Mouse (Mus musculus) limb, embryonic 11.5 days (tissue): ENCODE measurements around the gene Arhgef2. TPM values are rescaled to one million over a fixed set of nuclear protein-coding genes. Genes with fewer than 3 reads are reported as not detected.
"Not testable (repeated sequence)": the region's sequence is repeated elsewhere in the genome, so short reads cannot be mapped to it uniquely, and the experiment has no call there.

Experiments used
- ATAC-seq: fragments of 200-750 bp; cut with Nextera tagmentation; 2 replicates; pipeline ENCODE4 v1.8.0; 2017; ENCODE audit warnings: low read depth; ENCODE audit not compliant: insufficient number of reproducible peaks, low FRiP score, low TSS enrichment
- DNase-seq: peaks from one replicate; pipeline ENCODE4 v3.0.0-alpha.2; 2015; ENCODE audit warnings: low spot score
- H3K27ac ChIP-seq: fragments of 300-500 bp; sonication (generic); replicated peaks from 2 replicates; pipeline ENCODE4 v1.5.1; 2014; ENCODE audit warnings: low read depth, mild to moderate bottlenecking, low read length
- H3K27me3 ChIP-seq: fragments of 300-500 bp; sonication (generic); 2 replicates; pipeline ENCODE4 v1.6.1; 2014; ENCODE audit warnings: mild to moderate bottlenecking, low read length, mixed read lengths; ENCODE audit not compliant: control insufficient read depth, insufficient read depth
- H3K36me3 ChIP-seq: fragments of 300-500 bp; sonication (generic); 2 replicates; pipeline ENCODE4 v1.6.1; 2014; ENCODE audit warnings: mild to moderate bottlenecking, low read length, moderate library complexity, mixed read lengths; ENCODE audit not compliant: control insufficient read depth, insufficient read depth
- H3K4me1 ChIP-seq: fragments of 300-500 bp; sonication (generic); 2 replicates; pipeline ENCODE4 v1.6.1; 2014; ENCODE audit warnings: low read length, mixed read lengths; ENCODE audit not compliant: control insufficient read depth, insufficient read depth
- H3K4me2 ChIP-seq: fragments of 300-500 bp; sonication (generic); 2 replicates; pipeline ENCODE4 v1.6.1; 2014; ENCODE audit warnings: low read depth, mild to moderate bottlenecking, moderate library complexity; ENCODE audit not compliant: severe bottlenecking
- H3K4me3 ChIP-seq: fragments of 300-500 bp; sonication (generic); 2 replicates; pipeline ENCODE4 v1.5.1; 2014; ENCODE audit warnings: low read depth, low read length
- H3K9ac ChIP-seq: fragments of 300-500 bp; sonication (generic); 2 replicates; pipeline ENCODE4 v1.6.1; 2014; ENCODE audit warnings: mild to moderate bottlenecking, low read length
- H3K9me3 ChIP-seq: fragments of 300-500 bp; sonication (generic); 2 replicates; pipeline ENCODE4 v1.6.1; 2016; ENCODE audit warnings: low read length; ENCODE audit not compliant: control insufficient read depth
- WGBS: fragments of 180-500 bp; shearing (Covaris S2); extraction: QIAGEN DNeasy Blood & Tissue Kit; methylation state at CpG from one replicate; pipeline ENCODE4 v1.1.7; 2014; 5-methylcytosine and 5-hydroxymethylcytosine counted together
- polyA plus RNA-seq: library from polyadenylated mRNA; unstranded; fragments of >200 nt; fragmentation: Nextera tagmentation; extraction: Ambion mirVana; gene quantifications from 2 replicates; pipeline ENCODE4 v1.2.1, GENCODE M21; 2014

Arhgef2 gene
- polyA plus RNA-seq, 1 experiment from 2014 or later: 134 TPM

GRCm38 (mm10) chr3:88568615-88569014, 37.2 kb upstream of the Arhgef2 start:
- no peaks in the 10 kb centered on the region for H3K27me3 ChIP-seq
- no peak overlapping the region for H3K27ac ChIP-seq
- no peak overlapping the region for H3K4me3 ChIP-seq
- ATAC-seq: no peak
- 97% methylated on average over 2 of the region's 2 CpGs for WGBS
- no peaks in the 10 kb centered on the region for H3K9me3 ChIP-seq
- no peak for DNase-seq
- H3K36me3 ChIP-seq: peaks cover 39% of the 10 kb centered on the region
- no peaks in the 10 kb centered on the region for H3K4me1 ChIP-seq
- H3K9ac ChIP-seq: no peak overlapping the region
- no peak overlapping the region for H3K4me2 ChIP-seq

DNA sequence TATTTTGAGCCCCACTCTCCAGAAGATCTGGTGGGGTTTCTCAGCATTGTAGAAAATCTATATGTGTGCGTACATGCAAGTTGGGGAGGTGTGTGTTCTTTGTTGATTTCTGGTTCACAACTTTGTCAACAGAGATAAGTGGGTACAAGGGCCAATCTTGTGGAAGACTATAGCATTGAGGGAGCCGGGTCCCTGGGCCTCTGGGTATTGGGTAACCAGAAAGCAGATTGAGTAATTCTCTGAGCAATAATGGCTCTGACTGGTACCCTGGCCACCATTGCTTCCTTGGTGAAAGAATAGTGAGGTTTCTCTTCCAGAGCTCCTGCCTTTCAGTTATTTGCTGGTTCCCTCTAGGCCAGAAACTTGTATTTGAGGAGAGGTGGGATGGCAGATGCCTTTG, 36.7 kb upstream of the Arhgef2 start:
- no peak overlapping the region for H3K9ac ChIP-seq
- H3K27ac ChIP-seq: no peak overlapping the region
- no peaks in the 10 kb centered on the region for H3K4me1 ChIP-seq
- DNase-seq (no peak), ATAC-seq (no peak)
- H3K27me3 ChIP-seq: no peaks in the 10 kb centered on the region
- H3K4me2 ChIP-seq: no peak overlapping the region
- H3K4me3 ChIP-seq: no peak overlapping the region
- H3K36me3 ChIP-seq: peaks cover 35% of the 10 kb centered on the region
- WGBS: 97% methylated on average over 2 of the region's 2 CpGs
- H3K9me3 ChIP-seq: no peaks in the 10 kb centered on the region

DNA sequence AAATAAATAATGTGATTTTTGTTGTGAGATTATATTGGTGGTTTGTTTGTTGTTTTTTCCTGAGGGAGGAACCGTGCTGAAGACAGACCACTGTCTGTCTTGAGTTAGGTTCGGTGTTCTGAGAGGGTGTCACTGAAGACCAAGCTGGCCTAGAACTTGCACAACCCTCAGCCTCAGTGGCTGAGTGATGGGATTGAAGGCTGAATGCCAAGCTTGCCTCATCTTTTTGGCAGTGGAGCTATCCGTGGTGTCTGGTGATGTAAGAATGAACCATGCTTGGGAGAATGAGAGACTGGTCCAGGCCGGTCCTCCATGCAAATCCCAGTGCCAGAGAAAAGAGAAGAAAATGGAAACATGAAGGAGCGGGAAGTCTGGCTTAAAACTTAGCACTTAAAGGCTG, 36.1 kb upstream of the Arhgef2 start:
- no peak overlapping the region for H3K9ac ChIP-seq
- H3K9me3 ChIP-seq: no peaks in the 10 kb centered on the region
- no peak overlapping the region for H3K4me3 ChIP-seq
- ATAC-seq (no peak), DNase-seq (no peak)
- no peaks in the 10 kb centered on the region for H3K4me1 ChIP-seq
- WGBS: 95% methylated on average over 5 of the region's 5 CpGs
- H3K4me2 ChIP-seq: no peak overlapping the region
- no peaks in the 10 kb centered on the region for H3K27me3 ChIP-seq
- peaks cover 31% of the 10 kb centered on the region for H3K36me3 ChIP-seq
- H3K27ac ChIP-seq: no peak overlapping the region

DNA sequence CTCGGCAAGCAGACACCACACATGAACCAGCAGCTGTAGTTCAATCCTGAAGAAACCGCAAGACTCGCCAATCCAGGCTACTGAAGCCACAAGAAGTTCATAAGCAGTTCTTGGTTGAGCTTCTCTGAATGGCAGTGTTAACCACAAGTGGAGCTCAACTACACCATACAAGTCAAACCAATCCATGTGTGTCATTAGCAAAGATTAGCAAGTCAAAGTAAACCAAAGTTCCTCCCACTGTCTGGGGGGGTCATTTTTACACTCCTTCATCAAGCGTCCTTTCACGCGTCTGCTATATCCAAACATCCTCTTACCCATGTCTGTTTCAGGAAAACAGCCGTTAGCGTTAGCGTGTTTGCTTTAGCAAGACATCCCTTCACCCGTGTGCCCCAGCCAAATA, 35.4 kb upstream of the Arhgef2 start:
- no peak overlapping the region for H3K4me2 ChIP-seq
- 95% methylated on average over 10 of the region's 10 CpGs for WGBS
- ATAC-seq (no peak), DNase-seq (no peak)
- H3K4me1 ChIP-seq: no peaks in the 10 kb centered on the region
- H3K27ac ChIP-seq: no peak overlapping the region
- H3K9ac ChIP-seq: no peak overlapping the region
- no peaks in the 10 kb centered on the region for H3K9me3 ChIP-seq
- H3K27me3 ChIP-seq: no peaks in the 10 kb centered on the region
- peaks cover 28% of the 10 kb centered on the region for H3K36me3 ChIP-seq
- no peak overlapping the region for H3K4me3 ChIP-seq

GRCm38 (mm10) chr3:88571856-88572255, 33.9 kb upstream of the Arhgef2 start:
- H3K27ac ChIP-seq: no peak overlapping the region
- no peak overlapping the region for H3K4me2 ChIP-seq
- H3K9ac ChIP-seq: no peak overlapping the region
- peaks cover 21% of the 10 kb centered on the region for H3K36me3 ChIP-seq
- 82% methylated on average over 1 of the region's 1 CpGs for WGBS
- no peak for ATAC-seq
- H3K4me3 ChIP-seq: no peak overlapping the region
- no peaks in the 10 kb centered on the region for H3K9me3 ChIP-seq
- H3K4me1 ChIP-seq: no peaks in the 10 kb centered on the region
- H3K27me3 ChIP-seq: no peaks in the 10 kb centered on the region
- no peak for DNase-seq

DNA sequence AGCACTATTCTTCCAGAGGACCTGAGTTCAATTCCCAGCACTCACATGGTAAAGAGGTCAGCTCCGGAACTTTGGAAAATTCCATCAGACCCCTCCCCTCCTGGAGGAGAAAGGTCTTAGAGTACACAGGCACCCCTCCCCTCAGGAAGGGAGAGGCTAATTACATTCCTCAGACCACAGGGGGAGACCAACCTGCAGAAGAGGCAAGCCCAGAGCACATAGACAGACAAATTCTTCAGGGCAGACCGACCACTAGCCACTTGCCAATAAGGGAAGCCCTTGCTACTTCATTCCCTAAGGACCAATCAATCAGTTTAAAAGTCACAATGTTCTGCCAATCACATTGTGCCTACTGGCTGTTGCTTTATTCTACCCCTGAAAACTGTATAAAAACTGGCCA, 32.9 kb upstream of the Arhgef2 start:
- 81% methylated on average over 2 of the region's 2 CpGs for WGBS
- Histone ChIP-seq H3K4me2 (no peak overlapping the region), H3K9me3 (no peaks in the 10 kb centered on the region), H3K27me3 (no peaks in the 10 kb centered on the region), H3K4me1 (no peaks in the 10 kb centered on the region), H3K27ac (no peak overlapping the region), H3K4me3 (no peak overlapping the region), H3K36me3 (peaks cover 16% of the 10 kb centered on the region), H3K9ac (no peak overlapping the region)
- no peak for ATAC-seq
- no peak for DNase-seq

GRCm38 (mm10) chr3:88573810-88574209, 32.0 kb upstream of the Arhgef2 start:
- H3K4me2 ChIP-seq: no peak overlapping the region
- no peaks in the 10 kb centered on the region for H3K9me3 ChIP-seq
- no peak overlapping the region for H3K9ac ChIP-seq
- peaks cover 6% of the 10 kb centered on the region; the same call in 1 of the 2 replicates for H3K36me3 ChIP-seq
- H3K4me3 ChIP-seq: no peak overlapping the region
- ATAC-seq (no peak), DNase-seq (no peak)
- H3K27ac ChIP-seq: no peak overlapping the region
- no peaks in the 10 kb centered on the region for H3K27me3 ChIP-seq
- 83% methylated on average over 2 of the region's 2 CpGs for WGBS
- H3K4me1 ChIP-seq: no peaks in the 10 kb centered on the region

- no peak within 1 kb of the TSS for H3K27ac ChIP-seq
- H3K9me3 ChIP-seq: no peaks in the 10 kb centered on the region
- H3K9ac ChIP-seq: no peak within 1 kb of the TSS
- H3K36me3 ChIP-seq: no peaks in the 10 kb centered on the region
- ATAC-seq (no peak), DNase-seq (no peak)
- H3K4me2 ChIP-seq: no peak within 1 kb of the TSS
- H3K4me3 ChIP-seq: no peak within 1 kb of the TSS
- WGBS: 87% methylated on average over 3 of the region's 3 CpGs
- H3K27me3 ChIP-seq: no peaks in the 10 kb centered on the region
- 0 out of 2 replicates have a peak, but pooled peaks cover 3% of the 10 kb centered on the region for H3K4me1 ChIP-seq
These were observed 30.2 kb upstream of the Arhgef2 start, which contains the start of gene Ssr2 for GRCm38 (mm10) chr3:88575540-88575939. Ssr2 (plus strand) TSS chr3:88575876.

- WGBS: 89% methylated on average over 5 of the region's 5 CpGs
- not testable (repeated sequence) for H3K9me3 ChIP-seq, ATAC-seq, H3K27ac ChIP-seq, DNase-seq, H3K4me3 ChIP-seq, H3K27me3 ChIP-seq, H3K4me2 ChIP-seq, H3K9ac ChIP-seq, H3K36me3 ChIP-seq, H3K4me1 ChIP-seq
These were observed 27.9 kb upstream of the Arhgef2 start for GRCm38 (mm10) chr3:88577846-88578245.
